Mouse (Mus musculus) stomach, embryonic 15.5 days (tissue): ENCODE data around the gene Pnrc1. TPM values are rescaled to one million over a fixed set of nuclear protein-coding genes. Genes with fewer than 3 reads are reported as not detected.
A peak's percentile ranks its signal among the peaks of the same experiment; 100 is the strongest.

Source experiments
- ATAC-seq: fragments of 200-750 bp; cut with Nextera tagmentation; 2 replicates; pipeline ENCODE4 v1.8.0; 2017; ENCODE audit warnings: low read depth, moderate number of reproducible peaks, moderate TSS enrichment; ENCODE audit not compliant: insufficient read depth, low FRiP score
- H3K27ac ChIP-seq: fragments of 300-500 bp; sonication (generic); 2 replicates; pipeline ENCODE4 v1.5.1; 2015; ENCODE audit warnings: mild to moderate bottlenecking, inconsistent platforms
- H3K27me3 ChIP-seq: fragments of 300-500 bp; sonication (generic); replicated peaks from 2 replicates; pipeline ENCODE4 v1.6.1; 2015; ENCODE audit warnings: inconsistent platforms
- H3K36me3 ChIP-seq: fragments of 300-500 bp; sonication (generic); 2 replicates; pipeline ENCODE4 v1.6.1; 2015; ENCODE audit warnings: inconsistent platforms
- H3K4me1 ChIP-seq: fragments of 300-500 bp; sonication (generic); 2 replicates; pipeline ENCODE4 v1.6.1; 2015; ENCODE audit warnings: inconsistent platforms
- H3K4me2 ChIP-seq: fragments of 300-500 bp; sonication (generic); 2 replicates; pipeline ENCODE4 v1.6.1; 2015; ENCODE audit warnings: mild to moderate bottlenecking, inconsistent platforms
- H3K4me3 ChIP-seq: fragments of 300-500 bp; sonication (generic); replicated peaks from 2 replicates; pipeline ENCODE4 v1.5.1; 2015; ENCODE audit warnings: inconsistent platforms
- H3K9ac ChIP-seq: fragments of 300-500 bp; sonication (generic); 2 replicates; pipeline ENCODE4 v1.6.1; 2015; ENCODE audit warnings: inconsistent platforms
- H3K9me3 ChIP-seq: fragments of 300-500 bp; sonication (generic); 2 replicates; pipeline ENCODE4 v1.6.1; 2016; ENCODE audit warnings: inconsistent platforms
- WGBS: fragments of 180-500 bp; shearing (Covaris S2); methylation state at CpG from one replicate; pipeline ENCODE4 v1.1.7; 2015; 5-methylcytosine and 5-hydroxymethylcytosine counted together
- polyA plus RNA-seq: library from polyadenylated mRNA; unstranded; fragments of >200 nt; fragmentation: Nextera tagmentation; extraction: Ambion mirVana; gene quantifications from 2 replicates; pipeline ENCODE4 v1.2.1, GENCODE M21; 2015

Pnrc1 gene
- polyA plus RNA-seq, 1 experiment from 2014 or later, result 99.1 TPM

DNA sequence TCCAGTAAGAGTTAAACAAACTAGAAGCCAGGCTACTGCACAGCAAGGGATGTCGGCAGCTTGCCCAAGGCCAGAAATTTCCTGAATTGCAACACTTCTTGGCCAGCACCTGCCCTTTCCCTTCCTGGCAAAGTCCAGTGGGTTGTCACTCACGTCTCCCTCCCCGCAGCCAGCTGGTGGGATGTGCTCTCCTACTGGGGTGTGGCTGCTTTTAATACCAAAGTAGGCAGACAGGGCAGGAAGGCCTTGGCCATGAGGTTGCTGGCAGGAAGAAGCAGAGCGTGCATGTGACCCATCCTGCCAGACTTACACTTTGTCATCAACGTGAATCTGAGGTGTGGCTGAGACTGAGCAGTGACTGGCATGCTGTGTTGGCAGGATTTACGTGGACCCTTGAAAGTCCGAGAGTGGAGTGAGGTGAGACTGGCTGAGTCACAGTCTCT, 28.6 kb downstream of the Pnrc1 start:
- Histone ChIP-seq H3K36me3 (no peaks in the 10 kb centered on the region), H3K4me3 (no peak overlapping the region), H3K27me3 (no peaks in the 10 kb centered on the region), H3K9me3 (no peaks in the 10 kb centered on the region), H3K4me2 (0 out of 2 replicates have a peak overlapping the region, but pooled peaks have one; percentile 9), H3K4me1 (0 out of 2 replicates have a peak, but pooled peaks cover 6% of the 10 kb centered on the region), H3K27ac (peak overlapping the region; percentile 41), H3K9ac (no peak overlapping the region)
- WGBS, result 40% methylated on average over 7 of the region's 7 CpGs
- peak; percentile 75 for ATAC-seq

DNA sequence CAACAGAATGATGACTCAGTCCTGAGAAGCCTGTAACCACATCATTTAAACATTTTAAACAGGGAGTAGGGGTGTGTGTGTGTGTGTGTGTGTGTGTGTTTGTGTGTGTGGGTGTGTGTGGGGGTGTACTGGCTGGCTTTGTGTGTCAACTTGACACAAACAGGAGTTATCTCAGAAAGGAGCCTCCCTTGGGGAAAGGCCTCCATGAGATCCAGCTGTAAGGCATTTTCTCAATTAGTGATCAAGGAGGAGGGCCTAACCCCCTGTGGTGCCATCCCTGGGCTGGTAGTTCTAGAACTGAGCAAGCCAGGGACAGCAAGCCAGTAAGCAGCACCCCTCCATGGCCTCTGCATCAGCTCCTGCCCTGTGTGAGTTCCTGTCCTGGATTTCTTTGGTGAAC, 29.7 kb downstream of the Pnrc1 start:
- 0 out of 2 replicates have a peak, but pooled peaks cover 6% of the 10 kb centered on the region for H3K4me1 ChIP-seq
- no peak overlapping the region for H3K4me2 ChIP-seq
- H3K4me3 ChIP-seq, result no peak overlapping the region
- H3K9ac ChIP-seq, result no peak overlapping the region
- ATAC-seq, result no peak
- no peaks in the 10 kb centered on the region for H3K36me3 ChIP-seq
- H3K27ac ChIP-seq, result no peak overlapping the region
- no peaks in the 10 kb centered on the region for H3K27me3 ChIP-seq
- H3K9me3 ChIP-seq, result no peaks in the 10 kb centered on the region

DNA sequence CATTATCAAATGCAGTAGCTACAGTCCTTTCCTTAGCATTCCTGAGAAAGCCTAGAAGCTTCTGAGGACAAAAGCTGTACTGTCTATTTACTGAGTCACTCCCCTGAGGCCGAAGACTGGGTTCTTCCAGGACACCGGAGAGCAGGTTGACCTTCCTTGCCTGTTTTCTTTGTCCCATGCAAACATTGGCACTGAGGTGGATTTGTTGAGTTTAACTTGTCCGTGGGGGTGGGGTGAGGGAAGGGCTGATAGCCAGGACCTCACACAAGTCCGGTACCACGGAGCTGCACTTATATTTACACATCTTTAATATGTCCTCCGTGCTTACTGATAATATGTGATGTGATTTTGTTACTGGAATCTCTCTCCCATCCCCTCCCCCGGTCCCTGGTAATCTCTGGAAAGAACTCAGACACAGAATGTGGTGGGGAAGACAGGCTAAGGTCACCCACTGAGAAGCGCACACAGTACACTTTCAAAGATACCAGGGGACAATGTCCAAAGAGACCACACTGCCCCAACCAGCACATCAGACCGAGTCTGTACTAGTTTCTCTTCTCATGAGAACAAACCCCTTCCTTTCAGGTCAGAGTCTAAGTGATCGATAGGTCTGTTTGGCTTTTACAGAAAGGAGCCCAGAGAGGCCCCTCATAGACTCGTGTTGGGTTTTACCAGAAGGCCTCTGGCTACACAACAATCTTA, 32.5 kb downstream of the Pnrc1 start:
- Histone ChIP-seq H3K27ac (no peak overlapping the region), H3K9me3 (no peaks in the 10 kb centered on the region), H3K27me3 (no peaks in the 10 kb centered on the region), H3K9ac (no peak overlapping the region), H3K4me2 (no peak overlapping the region), H3K4me1 (0 out of 2 replicates have a peak, but pooled peaks cover 6% of the 10 kb centered on the region), H3K4me3 (no peak overlapping the region), H3K36me3 (no peaks in the 10 kb centered on the region)
- WGBS, result 56% methylated on average over 11 of the region's 11 CpGs
- 0 out of 2 replicates have a peak, but pooled peaks have one; percentile 38 for ATAC-seq

GRCm38 (mm10) chr4:33254706-33255105, 35.3 kb downstream of the Pnrc1 start:
- no peak for ATAC-seq
- H3K9ac ChIP-seq, result no peak overlapping the region
- WGBS, result 75% methylated on average over 4 of the region's 4 CpGs
- no peaks in the 10 kb centered on the region for H3K9me3 ChIP-seq
- H3K4me2 ChIP-seq, result no peak overlapping the region
- H3K27me3 ChIP-seq, result no peaks in the 10 kb centered on the region
- no peak overlapping the region for H3K4me3 ChIP-seq
- no peaks in the 10 kb centered on the region for H3K4me1 ChIP-seq
- no peak overlapping the region for H3K27ac ChIP-seq
- no peaks in the 10 kb centered on the region for H3K36me3 ChIP-seq

- no peak overlapping the region for H3K9ac ChIP-seq
- H3K4me2 ChIP-seq, result no peak overlapping the region
- H3K27ac ChIP-seq, result no peak overlapping the region
- no peaks in the 10 kb centered on the region for H3K27me3 ChIP-seq
- WGBS, result 84% methylated on average over 2 of the region's 2 CpGs
- H3K4me3 ChIP-seq, result no peak overlapping the region
- no peaks in the 10 kb centered on the region for H3K9me3 ChIP-seq
- 0 out of 2 replicates have a peak, but pooled peaks cover 2% of the 10 kb centered on the region for H3K36me3 ChIP-seq
- H3K4me1 ChIP-seq, result peaks cover 4% of the 10 kb centered on the region; the same call in 1 of the 2 replicates
- ATAC-seq, result no peak
Observed at GRCm38 (mm10) chr4:33250867-33251266, 39.1 kb downstream of the Pnrc1 start.

GRCm38 (mm10) chr4:33249716-33250230, 40.2 kb downstream of the Pnrc1 start:
- no peak overlapping the region for H3K4me2 ChIP-seq
- 85% methylated on average over 1 of the region's 1 CpGs for WGBS
- 0 out of 2 replicates have a peak, but pooled peaks cover 6% of the 10 kb centered on the region for H3K36me3 ChIP-seq
- no peaks in the 10 kb centered on the region for H3K9me3 ChIP-seq
- H3K4me3 ChIP-seq, result no peak overlapping the region
- no peak overlapping the region for H3K27ac ChIP-seq
- ATAC-seq, result no peak
- H3K27me3 ChIP-seq, result no peaks in the 10 kb centered on the region
- peaks cover 6% of the 10 kb centered on the region; the same call in 1 of the 2 replicates for H3K4me1 ChIP-seq
- H3K9ac ChIP-seq, result no peak overlapping the region

DNA sequence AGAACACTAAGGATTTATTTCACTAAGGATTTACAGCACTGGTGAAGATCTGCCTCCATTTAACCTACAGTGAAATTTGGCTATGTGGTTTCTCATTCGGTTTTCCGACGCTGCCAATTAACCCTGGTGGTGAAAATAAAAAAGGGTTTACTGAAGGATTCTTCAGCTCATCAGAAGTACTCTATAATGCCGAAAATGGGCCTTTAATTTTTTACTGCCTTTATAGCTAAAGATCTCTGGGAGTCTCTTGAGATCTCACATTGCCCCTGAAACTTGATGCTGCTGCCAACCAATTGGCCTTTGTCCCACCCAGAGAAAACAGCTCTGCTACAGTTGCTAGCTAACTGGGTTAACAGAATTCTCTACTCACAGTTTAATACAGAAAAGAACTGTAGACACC, 41.0 kb downstream of the Pnrc1 start:
- H3K9ac ChIP-seq, result no peak overlapping the region
- H3K9me3 ChIP-seq, result no peaks in the 10 kb centered on the region
- no peak for ATAC-seq
- peaks cover 14% of the 10 kb centered on the region for H3K36me3 ChIP-seq
- WGBS, result 0% methylated on average over 4 of the region's 4 CpGs
- H3K4me2 ChIP-seq, result peak overlapping the region; percentile 53
- peak overlapping the region; percentile 99 for H3K27ac ChIP-seq
- H3K27me3 ChIP-seq, result no peaks in the 10 kb centered on the region
- peaks cover 9% of the 10 kb centered on the region; the same call in 1 of the 2 replicates for H3K4me1 ChIP-seq
- H3K4me3 ChIP-seq, result peak overlapping the region; percentile 76

DNA sequence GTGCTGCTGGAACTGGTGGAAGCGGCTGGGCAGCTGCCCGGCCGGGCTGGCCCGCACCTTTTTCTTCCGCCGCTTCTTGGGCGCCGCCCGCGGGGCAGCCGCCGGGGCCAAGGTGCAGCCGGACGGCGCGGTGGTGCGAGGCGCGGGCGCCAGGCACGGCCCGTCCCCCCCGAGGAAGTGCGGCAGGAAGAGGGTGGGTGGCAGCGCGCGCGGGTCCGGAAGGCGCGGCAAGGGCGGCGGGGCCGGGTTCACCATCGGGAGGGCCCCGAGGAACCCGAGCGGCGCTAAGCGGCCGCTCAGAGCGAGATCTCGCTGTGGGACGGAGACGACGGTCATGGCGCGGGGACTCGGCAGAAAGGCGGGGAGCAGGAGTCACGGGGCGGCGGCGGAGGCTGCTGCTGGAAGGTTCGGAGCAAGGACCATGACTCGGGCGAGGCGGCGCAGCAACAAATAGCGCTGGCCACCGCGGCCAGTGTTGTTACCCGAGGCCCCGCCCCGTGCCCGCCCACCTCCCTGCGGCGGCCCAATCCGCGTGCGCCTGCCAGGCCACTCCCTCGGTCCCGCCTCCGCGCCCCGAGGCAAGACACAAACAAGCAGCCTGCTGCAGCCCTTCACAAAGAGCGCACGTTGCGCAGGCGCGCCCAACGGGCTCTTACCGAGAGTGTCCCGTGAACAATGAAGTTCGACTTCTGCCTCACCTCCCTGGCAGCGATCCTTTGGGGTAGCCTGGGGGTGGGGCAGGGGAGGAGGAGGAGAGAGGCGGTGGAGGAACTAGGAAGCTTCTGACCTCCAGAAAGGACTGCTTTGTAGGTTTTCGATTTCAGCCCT, 41.7 kb downstream of the Pnrc1 start:
- Histone ChIP-seq H3K27me3 (no peaks in the 10 kb centered on the region), H3K9me3 (no peaks in the 10 kb centered on the region), H3K4me3 (peak overlapping the region; percentile 76), H3K27ac (peak overlapping the region; percentile 99), H3K9ac (peak overlapping the region; percentile 94), H3K4me2 (peak overlapping the region; percentile 53), H3K4me1 (peaks cover 9% of the 10 kb centered on the region; the same call in 1 of the 2 replicates), H3K36me3 (peaks cover 16% of the 10 kb centered on the region)
- peak; percentile 92 for ATAC-seq
- WGBS, result under 1% methylated on average over 83 of the region's 88 CpGs

GRCm38 (mm10) chr4:33247479-33248053, 42.4 kb downstream of the Pnrc1 start:
- Histone ChIP-seq H3K4me3 (peak overlapping the region; percentile 76), H3K4me1 (peaks cover 9% of the 10 kb centered on the region; the same call in 1 of the 2 replicates), H3K9ac (peak overlapping the region; percentile 94), H3K36me3 (peaks cover 16% of the 10 kb centered on the region), H3K4me2 (peak overlapping the region; percentile 64), H3K27ac (peak overlapping the region; percentile 99), H3K9me3 (no peaks in the 10 kb centered on the region), H3K27me3 (no peaks in the 10 kb centered on the region)
- under 1% methylated on average over 55 of the region's 60 CpGs for WGBS
- peak; percentile 90 for ATAC-seq

DNA sequence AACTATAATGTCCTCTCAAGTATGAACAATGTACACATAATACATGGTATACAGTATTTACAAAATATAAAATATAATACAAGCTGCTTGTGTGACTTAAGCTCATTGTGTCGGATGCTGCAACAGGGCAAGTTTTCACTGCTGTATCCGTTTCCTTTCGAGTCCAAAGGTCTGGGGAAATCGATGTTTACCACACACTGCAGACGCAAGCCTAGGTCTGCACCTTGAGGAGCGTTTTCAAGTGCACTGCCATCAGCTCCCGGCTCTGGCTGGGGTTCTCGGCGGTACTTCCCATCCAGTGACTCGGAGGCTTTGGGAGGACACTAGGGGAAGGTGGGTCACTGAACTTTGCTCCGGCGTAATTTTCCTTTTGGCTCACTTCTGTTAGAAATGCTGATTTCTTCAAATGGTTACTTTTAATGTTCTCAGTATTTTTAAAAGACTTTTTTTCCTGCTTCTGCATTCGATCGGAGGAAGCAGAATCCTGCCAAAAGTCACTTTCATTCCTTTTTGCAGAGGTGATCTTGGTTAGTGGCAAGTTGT, 44.0 kb downstream of the Pnrc1 start:
- ATAC-seq, result no peak
- H3K9ac ChIP-seq, result no peak overlapping the region
- peak overlapping the region; percentile 19 for H3K4me3 ChIP-seq
- peak overlapping the region; percentile 64 for H3K4me2 ChIP-seq
- WGBS, result 76% methylated on average over 14 of the region's 14 CpGs
- no peak overlapping the region; the same call in 1 of the 2 replicates for H3K27ac ChIP-seq
- H3K4me1 ChIP-seq, result peaks cover 9% of the 10 kb centered on the region; the same call in 1 of the 2 replicates
- H3K27me3 ChIP-seq, result no peaks in the 10 kb centered on the region
- H3K36me3 ChIP-seq, result peaks cover 16% of the 10 kb centered on the region
- no peaks in the 10 kb centered on the region for H3K9me3 ChIP-seq

DNA sequence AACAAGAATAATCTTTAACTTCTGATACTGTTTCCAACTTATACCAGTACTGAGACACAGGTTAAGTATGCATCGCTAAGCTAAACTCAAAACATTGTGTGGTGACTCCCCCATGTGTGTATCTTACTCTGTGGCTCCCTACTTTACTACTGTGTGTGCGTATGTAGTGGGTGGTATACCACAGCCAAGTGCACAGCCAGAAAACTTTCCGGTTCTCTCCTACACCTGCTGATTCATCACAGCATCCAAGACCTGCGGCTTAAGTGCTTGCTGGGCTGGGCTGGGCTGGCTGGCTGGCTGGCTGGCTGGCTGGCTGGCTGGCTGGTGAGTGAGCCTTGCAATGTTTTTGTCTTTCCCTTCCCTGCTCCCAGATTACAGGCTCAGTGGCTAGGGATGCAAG, 46.0 kb downstream of the Pnrc1 start:
- no peak for ATAC-seq
- no peak overlapping the region for H3K9ac ChIP-seq

More for the DNA sequence above, 46.0 kb downstream of the Pnrc1 start:
- no peak overlapping the region for H3K27ac ChIP-seq
- H3K27me3 ChIP-seq, result no peaks in the 10 kb centered on the region
- WGBS, result 74% methylated on average over 4 of the region's 4 CpGs
- H3K4me1 ChIP-seq, result peaks cover 9% of the 10 kb centered on the region; the same call in 1 of the 2 replicates
- no peaks in the 10 kb centered on the region for H3K9me3 ChIP-seq
- no peak overlapping the region for H3K4me3 ChIP-seq
- H3K4me2 ChIP-seq, result no peak overlapping the region
- H3K36me3 ChIP-seq, result peaks cover 16% of the 10 kb centered on the region
